Mouse (Mus musculus): Measurements from ENCODE around the gene Olfr1431.
"Not testable (repeated sequence)": the region's sequence is repeated elsewhere in the genome, so short reads cannot be mapped to it uniquely, and the experiment has no call there.

Olfr1431 gene

GRCm38 (mm10) chr19:12200334-12200733, at the start of gene Olfr1431:
Gene Olfr1431, plus strand, starts transcription at chr19:12200634.
- no peak for DNase-seq (ENCODE audit: low spot score)

- DNase-seq (ENCODE audit: low spot score) = not testable (repeated sequence)
Observed at GRCm38 (mm10) chr19:12170062-12170599, 30.3 kb upstream of the Olfr1431 start, which contains the start of gene Olfr1555-ps1. Gene Olfr1555-ps1, minus strand, starts transcription at chr19:12170112.

GRCm38 (mm10) chr19:12175431-12175830, 25.0 kb upstream of the Olfr1431 start:
- not testable (repeated sequence) for DNase-seq (ENCODE audit: low spot score)

GRCm38 (mm10) chr19:12199076-12199475, 1.4 kb upstream of the Olfr1431 start:
- not testable (repeated sequence) for DNase-seq (ENCODE audit: low spot score)

- not testable (repeated sequence) for DNase-seq (ENCODE audit: low spot score)
Observed at GRCm38 (mm10) chr19:12232496-12232895, 32.1 kb downstream of the Olfr1431 start, which contains the start of gene Olfr1432. Gene Olfr1432, minus strand, starts transcription at chr19:12232596.

- DNase-seq (ENCODE audit: low spot score) = no peak
Observed at GRCm38 (mm10) chr19:12241559-12241958, 41.1 kb downstream of the Olfr1431 start, which contains the start of gene Olfr262. Gene Olfr262, minus strand, starts transcription at chr19:12241659.

- DNase-seq (ENCODE audit: low spot score) = no peak
Observed at GRCm38 (mm10) chr19:12260732-12261131, 60.3 kb downstream of the Olfr1431 start, which contains the start of gene Olfr235. Gene Olfr235, plus strand, starts transcription at chr19:12261032.

Data from urinary bladder, postnatal 25 days (tissue).